Mouse (Mus musculus): Measurements from ENCODE around the gene Myl4. TPM values are rescaled to one million over a fixed set of nuclear protein-coding genes. Genes with fewer than 3 reads are reported as not detected.

The Myl4 gene
- polyA plus RNA-seq, 1 experiment from 2014 or later: 30.4 TPM

GRCm38 (mm10) chr11:104578074-104578473 lies 27.6 kb downstream of the Myl4 start:
- DNase-seq (ENCODE audit: low spot score) (no peak), ATAC-seq (replicated peaks; ENCODE audit: low FRiP score) (no peak)
- peaks cover 4% of the 10 kb centered on the region; the same call in 1 of the 2 replicates for H3K27me3 ChIP-seq (replicated peaks; ENCODE audit: control insufficient read depth, insufficient read depth, low read length)
- no peaks in the 10 kb centered on the region for H3K36me3 ChIP-seq (ENCODE audit: control insufficient read depth, insufficient read depth, low read length)
- no peak overlapping the region for H3K4me2 ChIP-seq
- no peak overlapping the region for H3K4me3 ChIP-seq (ENCODE audit: low read depth, low read length)
- no peak overlapping the region for H3K9ac ChIP-seq (ENCODE audit: low read depth, low read length)
- no peaks in the 10 kb centered on the region for H3K9me3 ChIP-seq (ENCODE audit: control insufficient read depth, low read length)
- 51% methylated on average over 5 of the region's 5 CpGs for WGBS
- no peak overlapping the region for H3K27ac ChIP-seq (ENCODE audit: low read depth, low read length)
- no peaks in the 10 kb centered on the region for H3K4me1 ChIP-seq (replicated peaks; ENCODE audit: control insufficient read depth, insufficient read depth, low read length)

GRCm38 (mm10) chr11:104579084-104579483 lies 28.6 kb downstream of the Myl4 start:
- 71% methylated on average over 9 of the region's 9 CpGs for WGBS
- H3K4me1 ChIP-seq (replicated peaks; ENCODE audit: control insufficient read depth, insufficient read depth, low read length): no peaks in the 10 kb centered on the region
- H3K9me3 ChIP-seq (ENCODE audit: control insufficient read depth, low read length): no peaks in the 10 kb centered on the region
- DNase-seq (ENCODE audit: low spot score) (no peak), ATAC-seq (replicated peaks; ENCODE audit: low FRiP score) (no peak)
- H3K27ac ChIP-seq (ENCODE audit: low read depth, low read length): no peak overlapping the region
- no peak overlapping the region for H3K4me3 ChIP-seq (ENCODE audit: low read depth, low read length)
- peaks cover 4% of the 10 kb centered on the region; the same call in 1 of the 2 replicates for H3K27me3 ChIP-seq (replicated peaks; ENCODE audit: control insufficient read depth, insufficient read depth, low read length)
- no peak overlapping the region for H3K9ac ChIP-seq (ENCODE audit: low read depth, low read length)
- no peak overlapping the region for H3K4me2 ChIP-seq
- H3K36me3 ChIP-seq (ENCODE audit: control insufficient read depth, insufficient read depth, low read length): no peaks in the 10 kb centered on the region

GRCm38 (mm10) chr11:104579575-104579974 lies 29.1 kb downstream of the Myl4 start:
- H3K36me3 ChIP-seq (ENCODE audit: control insufficient read depth, insufficient read depth, low read length): no peaks in the 10 kb centered on the region
- no peak overlapping the region for H3K4me2 ChIP-seq
- H3K4me3 ChIP-seq (ENCODE audit: low read depth, low read length): no peak overlapping the region
- DNase-seq (ENCODE audit: low spot score) (no peak), ATAC-seq (replicated peaks; ENCODE audit: low FRiP score) (no peak)
- H3K9ac ChIP-seq (ENCODE audit: low read depth, low read length): no peak overlapping the region
- H3K27me3 ChIP-seq (replicated peaks; ENCODE audit: control insufficient read depth, insufficient read depth, low read length): peaks cover 4% of the 10 kb centered on the region; the same call in 1 of the 2 replicates
- no peaks in the 10 kb centered on the region for H3K9me3 ChIP-seq (ENCODE audit: control insufficient read depth, low read length)
- no peaks in the 10 kb centered on the region for H3K4me1 ChIP-seq (replicated peaks; ENCODE audit: control insufficient read depth, insufficient read depth, low read length)
- H3K27ac ChIP-seq (ENCODE audit: low read depth, low read length): no peak overlapping the region
- 90% methylated on average over 8 of the region's 8 CpGs for WGBS

GRCm38 (mm10) chr11:104580091-104580490 lies 29.6 kb downstream of the Myl4 start:
- Histone ChIP-seq H3K4me2 (no peak overlapping the region), H3K27me3 (replicated peaks; ENCODE audit: control insufficient read depth, insufficient read depth, low read length) (peaks cover 4% of the 10 kb centered on the region; the same call in 1 of the 2 replicates), H3K27ac (ENCODE audit: low read depth, low read length) (no peak overlapping the region), H3K4me1 (replicated peaks; ENCODE audit: control insufficient read depth, insufficient read depth, low read length) (no peaks in the 10 kb centered on the region), H3K9me3 (ENCODE audit: control insufficient read depth, low read length) (no peaks in the 10 kb centered on the region), H3K4me3 (ENCODE audit: low read depth, low read length) (no peak overlapping the region), H3K36me3 (ENCODE audit: control insufficient read depth, insufficient read depth, low read length) (no peaks in the 10 kb centered on the region), H3K9ac (ENCODE audit: low read depth, low read length) (no peak overlapping the region)
- no peak for ATAC-seq (replicated peaks; ENCODE audit: low FRiP score)
- WGBS: 81% methylated on average over 6 of the region's 6 CpGs
- DNase-seq (ENCODE audit: low spot score): no peak

GRCm38 (mm10) chr11:104580606-104581005 lies 30.1 kb downstream of the Myl4 start:
- DNase-seq (ENCODE audit: low spot score) (no peak), ATAC-seq (replicated peaks; ENCODE audit: low FRiP score) (no peak)
- Histone ChIP-seq H3K27me3 (replicated peaks; ENCODE audit: control insufficient read depth, insufficient read depth, low read length) (peaks cover 4% of the 10 kb centered on the region; the same call in 1 of the 2 replicates), H3K4me1 (replicated peaks; ENCODE audit: control insufficient read depth, insufficient read depth, low read length) (no peaks in the 10 kb centered on the region), H3K4me2 (no peak overlapping the region), H3K4me3 (ENCODE audit: low read depth, low read length) (no peak overlapping the region), H3K9me3 (ENCODE audit: control insufficient read depth, low read length) (no peaks in the 10 kb centered on the region), H3K9ac (ENCODE audit: low read depth, low read length) (no peak overlapping the region), H3K36me3 (ENCODE audit: control insufficient read depth, insufficient read depth, low read length) (no peaks in the 10 kb centered on the region), H3K27ac (ENCODE audit: low read depth, low read length) (no peak overlapping the region)
- 78% methylated on average over 5 of the region's 5 CpGs for WGBS

- Histone ChIP-seq H3K9ac (ENCODE audit: low read depth, low read length) (no peak overlapping the region), H3K4me2 (peak overlapping the region; percentile 2; the same call in 1 of the 2 replicates), H3K27me3 (replicated peaks; ENCODE audit: control insufficient read depth, insufficient read depth, low read length) (peaks cover 4% of the 10 kb centered on the region; the same call in 1 of the 2 replicates), H3K36me3 (ENCODE audit: control insufficient read depth, insufficient read depth, low read length) (no peaks in the 10 kb centered on the region), H3K4me1 (replicated peaks; ENCODE audit: control insufficient read depth, insufficient read depth, low read length) (no peaks in the 10 kb centered on the region), H3K27ac (ENCODE audit: low read depth, low read length) (no peak overlapping the region), H3K4me3 (ENCODE audit: low read depth, low read length) (no peak overlapping the region), H3K9me3 (ENCODE audit: control insufficient read depth, low read length) (no peaks in the 10 kb centered on the region)
- WGBS: 48% methylated on average over 18 of the region's 18 CpGs
- ATAC-seq (replicated peaks; ENCODE audit: low FRiP score): no peak
- no peak for DNase-seq (ENCODE audit: low spot score)
Observed at GRCm38 (mm10) chr11:104581446-104582307, 31.2 kb downstream of the Myl4 start.

- Histone ChIP-seq H3K4me2 (no peak overlapping the region), H3K4me3 (ENCODE audit: low read depth, low read length) (no peak overlapping the region)
Observed at GRCm38 (mm10) chr11:104582308-104582606, 31.8 kb downstream of the Myl4 start.

GRCm38 (mm10) chr11:104582630-104583364 lies 32.3 kb downstream of the Myl4 start:
- H3K4me2 ChIP-seq: no peak overlapping the region
- H3K9me3 ChIP-seq (ENCODE audit: control insufficient read depth, low read length): no peaks in the 10 kb centered on the region
- no peak overlapping the region for H3K9ac ChIP-seq (ENCODE audit: low read depth, low read length)
- no peak overlapping the region for H3K27ac ChIP-seq (ENCODE audit: low read depth, low read length)
- no peak for ATAC-seq (replicated peaks; ENCODE audit: low FRiP score)
- DNase-seq (ENCODE audit: low spot score): no peak
- H3K4me1 ChIP-seq (replicated peaks; ENCODE audit: control insufficient read depth, insufficient read depth, low read length): no peaks in the 10 kb centered on the region
- H3K36me3 ChIP-seq (ENCODE audit: control insufficient read depth, insufficient read depth, low read length): no peaks in the 10 kb centered on the region
- H3K27me3 ChIP-seq (replicated peaks; ENCODE audit: control insufficient read depth, insufficient read depth, low read length): peaks cover 4% of the 10 kb centered on the region; the same call in 1 of the 2 replicates
- WGBS: 51% methylated on average over 13 of the region's 13 CpGs
- no peak overlapping the region for H3K4me3 ChIP-seq (ENCODE audit: low read depth, low read length)

More at GRCm38 (mm10) chr11:104582308-104582606, 31.8 kb downstream of the Myl4 start:
- 68% methylated on average over 2 of the region's 2 CpGs for WGBS
- no peaks in the 10 kb centered on the region for H3K36me3 ChIP-seq (ENCODE audit: control insufficient read depth, insufficient read depth, low read length)
- no peak for DNase-seq (ENCODE audit: low spot score)
- ATAC-seq (replicated peaks; ENCODE audit: low FRiP score): no peak
- H3K9me3 ChIP-seq (ENCODE audit: control insufficient read depth, low read length): no peaks in the 10 kb centered on the region
- H3K27me3 ChIP-seq (replicated peaks; ENCODE audit: control insufficient read depth, insufficient read depth, low read length): peaks cover 4% of the 10 kb centered on the region; the same call in 1 of the 2 replicates
- H3K9ac ChIP-seq (ENCODE audit: low read depth, low read length): no peak overlapping the region
- no peak overlapping the region for H3K27ac ChIP-seq (ENCODE audit: low read depth, low read length)
- no peaks in the 10 kb centered on the region for H3K4me1 ChIP-seq (replicated peaks; ENCODE audit: control insufficient read depth, insufficient read depth, low read length)
